Mouse (Mus musculus): Measurements from ENCODE around the gene Spdye4a. TPM values are rescaled to one million over a fixed set of nuclear protein-coding genes. Genes with fewer than 3 reads are reported as not detected.

Spdye4a gene
- total and polyA plus RNA-seq, 2 experiments from 2014 or later, result not detected

DNA sequence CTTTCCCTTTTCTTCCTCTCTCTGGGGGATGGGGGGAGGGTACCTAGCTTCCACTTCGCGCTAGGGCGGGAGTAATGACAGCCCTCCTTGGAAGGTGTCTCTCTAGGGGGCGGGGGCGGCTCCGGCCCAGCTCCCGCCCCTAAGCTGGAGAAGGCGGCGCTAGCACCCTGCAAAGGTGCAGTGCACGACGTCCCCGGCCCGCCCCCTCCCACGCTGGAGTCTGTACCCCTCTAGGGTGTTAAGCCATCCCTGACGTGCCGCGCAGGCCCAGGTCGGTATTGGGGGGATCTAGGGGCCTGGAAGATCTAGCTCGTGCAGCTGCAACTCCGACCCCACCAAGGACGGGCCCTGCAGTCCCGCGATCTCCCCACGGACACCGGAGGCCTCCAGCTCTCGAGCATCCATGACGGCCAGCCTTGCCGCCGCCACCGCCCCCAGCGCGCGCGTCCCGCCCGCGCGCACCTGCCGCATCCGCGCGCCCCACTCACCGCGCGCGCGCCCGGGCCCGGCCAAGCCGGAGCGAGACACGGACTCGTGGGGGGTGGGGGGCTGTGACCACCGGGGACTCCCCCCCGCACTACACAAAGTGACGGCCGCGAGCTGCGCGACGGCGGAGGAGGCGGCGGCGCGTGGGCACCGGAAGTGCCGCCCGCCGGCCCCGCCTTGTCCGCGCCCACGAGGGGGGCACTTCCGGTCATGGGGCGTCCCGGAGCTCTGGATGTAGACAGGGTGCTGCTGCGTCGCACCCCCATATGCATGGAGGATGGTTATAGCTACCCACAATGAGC lies 42.9 kb upstream of the Spdye4a start, which contains the start of gene Zfp316:
TSS of gene Zfp316 (minus strand) at position 660 of the 788 bp plus-strand sequence.
- under 1% methylated on average over 74 of the region's 79 CpGs for WGBS

DNA sequence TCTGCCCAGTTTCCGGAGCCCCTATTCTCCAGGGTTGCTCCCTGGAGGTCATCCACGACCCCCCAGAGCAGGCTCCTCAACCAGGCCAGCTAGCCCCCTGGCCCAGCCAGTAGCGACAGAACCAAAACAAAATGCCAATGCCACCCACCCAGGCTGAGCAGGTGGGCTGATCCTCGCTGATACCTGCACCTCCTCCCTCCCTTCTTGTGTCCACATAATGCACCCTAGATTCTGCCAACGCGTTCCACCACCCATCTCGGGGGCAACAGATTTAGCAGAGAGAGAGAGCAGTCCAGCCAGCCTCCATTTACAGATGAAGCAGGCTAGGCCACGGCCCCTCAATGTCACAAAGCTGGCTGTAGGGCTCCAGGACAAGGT lies 42.3 kb upstream of the Spdye4a start:
- peaks cover 7% of the 10 kb centered on the region; the same call in 1 of the 2 replicates for H3K36me3 ChIP-seq (ENCODE audit: insufficient read depth)
- DNase-seq (no peak), ATAC-seq (no peak)
- peak overlapping the region; percentile 94 for H3K9ac ChIP-seq
- 23% methylated on average over 8 of the region's 8 CpGs for WGBS
- H3K27me3 ChIP-seq (ENCODE audit: insufficient read depth, low read length), result no peaks in the 10 kb centered on the region
- no peaks in the 10 kb centered on the region for H3K9me3 ChIP-seq (ENCODE audit: low read length)
- peak overlapping the region; percentile 87 for H3K4me3 ChIP-seq (ENCODE audit: low read depth, low read length)
- H3K27ac ChIP-seq (ENCODE audit: low read depth, low read length), result peak overlapping the region; percentile 85
- no peak for TF ChIP-seq CTCF (IDR thresholded peaks at IDR 0.05; ENCODE audit: low read depth)
- peaks cover 18% of the 10 kb centered on the region for H3K4me1 ChIP-seq (ENCODE audit: insufficient read depth)
- H3K4me2 ChIP-seq (ENCODE audit: low read depth), result peak overlapping the region; percentile 80

More for the DNA sequence above, 42.9 kb upstream of the Spdye4a start, which contains the start of gene Zfp316:
- no peak; the same call in 1 of the 2 replicates for TF ChIP-seq CTCF (IDR thresholded peaks at IDR 0.05; ENCODE audit: low read depth)
- H3K9ac ChIP-seq, result peak within 1 kb of the TSS; percentile 94
- peak within 1 kb of the TSS; percentile 85 for H3K27ac ChIP-seq (ENCODE audit: low read depth, low read length)
- peaks cover 18% of the 10 kb centered on the region for H3K4me1 ChIP-seq (ENCODE audit: insufficient read depth)
- peak within 1 kb of the TSS; percentile 80 for H3K4me2 ChIP-seq (ENCODE audit: low read depth)
- peak; percentile 88 for ATAC-seq
- peak; percentile 88 for DNase-seq
- no peaks in the 10 kb centered on the region for H3K27me3 ChIP-seq (ENCODE audit: insufficient read depth, low read length)
- peaks cover 5% of the 10 kb centered on the region; the same call in 1 of the 2 replicates for H3K36me3 ChIP-seq (ENCODE audit: insufficient read depth)
- H3K9me3 ChIP-seq (ENCODE audit: low read length), result no peaks in the 10 kb centered on the region
- H3K4me3 ChIP-seq (ENCODE audit: low read depth, low read length), result peak within 1 kb of the TSS; percentile 87

DNA sequence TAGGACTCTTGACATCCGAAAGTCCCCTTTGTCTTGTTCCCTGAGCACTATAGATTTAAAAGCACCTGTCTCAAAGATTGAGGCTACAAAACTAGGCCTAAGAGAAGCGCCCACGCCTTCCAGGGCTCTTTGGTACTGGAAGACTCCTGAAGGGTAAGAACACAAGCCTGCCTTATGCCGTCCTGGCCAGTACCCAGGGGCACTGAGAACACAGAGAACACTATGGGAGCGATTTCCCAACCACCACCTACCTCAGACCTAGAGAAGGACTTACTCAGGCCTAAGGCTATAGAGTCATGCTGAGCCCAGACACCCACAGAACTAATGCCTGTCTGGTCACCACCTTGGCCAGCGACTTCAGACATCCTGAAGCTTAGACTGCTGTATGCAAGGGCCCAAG lies 40.1 kb upstream of the Spdye4a start:
- Histone ChIP-seq H3K27me3 (ENCODE audit: insufficient read depth, low read length) (no peaks in the 10 kb centered on the region), H3K27ac (ENCODE audit: low read depth, low read length) (no peak overlapping the region), H3K4me3 (ENCODE audit: low read depth, low read length) (no peak overlapping the region), H3K9me3 (ENCODE audit: low read length) (no peaks in the 10 kb centered on the region), H3K9ac (no peak overlapping the region), H3K4me2 (ENCODE audit: low read depth) (no peak overlapping the region), H3K36me3 (ENCODE audit: insufficient read depth) (peaks cover 28% of the 10 kb centered on the region), H3K4me1 (ENCODE audit: insufficient read depth) (peaks cover 18% of the 10 kb centered on the region)
- 86% methylated on average over 6 of the region's 6 CpGs for WGBS
- no peak for ATAC-seq
- no peak for DNase-seq
- no peak for TF ChIP-seq CTCF (IDR thresholded peaks at IDR 0.05; ENCODE audit: low read depth)

DNA sequence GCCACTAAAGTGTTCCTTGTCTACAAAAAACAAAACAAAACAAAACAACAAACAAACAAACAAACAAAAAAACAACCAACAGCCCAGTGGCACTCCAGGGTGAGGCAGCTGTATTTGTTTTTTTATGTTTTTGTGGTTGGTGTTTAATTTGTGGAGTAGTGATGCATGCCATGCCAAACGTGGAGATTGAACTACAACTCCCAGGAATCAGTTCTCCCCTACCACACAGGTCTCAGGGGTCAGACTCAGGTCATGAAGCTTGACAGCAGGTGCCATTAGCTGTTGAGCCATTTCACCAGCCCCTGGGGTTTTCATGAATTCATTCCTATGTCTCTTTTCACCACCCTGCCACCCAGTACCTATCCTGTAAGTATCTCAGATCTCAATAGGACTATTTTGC lies 38.7 kb upstream of the Spdye4a start:
- ATAC-seq (no peak), DNase-seq (no peak)
- Histone ChIP-seq H3K4me2 (ENCODE audit: low read depth) (no peak overlapping the region), H3K27ac (ENCODE audit: low read depth, low read length) (no peak overlapping the region), H3K4me1 (ENCODE audit: insufficient read depth) (peaks cover 11% of the 10 kb centered on the region), H3K36me3 (ENCODE audit: insufficient read depth) (peaks cover 34% of the 10 kb centered on the region), H3K9me3 (ENCODE audit: low read length) (no peaks in the 10 kb centered on the region), H3K4me3 (ENCODE audit: low read depth, low read length) (no peak overlapping the region), H3K27me3 (ENCODE audit: insufficient read depth, low read length) (no peaks in the 10 kb centered on the region), H3K9ac (no peak overlapping the region)
- no peak for TF ChIP-seq CTCF (IDR thresholded peaks at IDR 0.05; ENCODE audit: low read depth)
- 37% methylated on average over 1 of the region's 1 CpGs for WGBS

DNA sequence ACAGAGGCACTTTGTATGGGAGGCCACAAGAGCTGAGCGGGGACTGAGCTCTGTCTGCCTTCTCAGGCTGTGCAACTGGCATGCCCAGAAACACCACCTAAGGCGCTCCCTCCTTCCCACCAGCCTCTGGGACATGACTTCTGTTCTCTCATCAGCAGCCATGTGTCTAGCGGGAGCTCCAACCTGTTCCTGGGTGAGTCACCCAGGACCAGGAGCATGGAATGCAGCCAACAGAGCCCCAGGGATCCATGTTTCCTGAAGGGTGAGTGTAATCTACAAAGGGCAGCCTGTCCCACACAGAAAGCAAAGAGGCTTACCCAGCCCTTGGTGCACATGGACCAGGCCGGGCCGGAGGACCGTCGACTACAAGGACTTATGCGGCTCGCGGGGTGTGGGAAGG lies 38.0 kb upstream of the Spdye4a start:
- Histone ChIP-seq H3K4me2 (ENCODE audit: low read depth) (no peak overlapping the region), H3K4me1 (ENCODE audit: insufficient read depth) (peaks cover 8% of the 10 kb centered on the region; the same call in 1 of the 2 replicates), H3K4me3 (ENCODE audit: low read depth, low read length) (no peak overlapping the region), H3K9me3 (ENCODE audit: low read length) (no peaks in the 10 kb centered on the region), H3K27me3 (ENCODE audit: insufficient read depth, low read length) (no peaks in the 10 kb centered on the region), H3K9ac (no peak overlapping the region), H3K36me3 (ENCODE audit: insufficient read depth) (peaks cover 41% of the 10 kb centered on the region), H3K27ac (ENCODE audit: low read depth, low read length) (no peak overlapping the region)
- WGBS, result 86% methylated on average over 10 of the region's 10 CpGs
- DNase-seq (no peak), ATAC-seq (no peak)
- TF ChIP-seq CTCF (IDR thresholded peaks at IDR 0.05; ENCODE audit: low read depth), result no peak

DNA sequence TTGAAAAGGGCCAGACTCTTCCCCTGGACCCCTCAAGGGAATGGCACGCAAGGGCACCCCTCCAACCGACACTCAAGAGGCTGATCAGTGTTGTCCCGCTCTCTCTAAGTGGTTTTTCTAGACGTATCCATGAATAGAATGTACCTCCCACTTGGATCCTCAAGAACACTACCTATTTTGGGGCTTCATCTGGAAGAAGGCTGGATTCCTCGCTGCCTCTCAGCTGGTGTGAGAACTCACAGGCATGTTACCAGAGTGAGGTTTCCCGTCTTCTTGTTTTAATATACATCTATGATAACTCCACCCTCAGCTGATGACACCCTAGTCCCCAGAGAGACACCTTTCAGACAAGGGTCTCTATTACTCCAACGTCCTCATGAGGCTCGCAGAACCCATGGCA lies 34.9 kb upstream of the Spdye4a start:
- Histone ChIP-seq H3K36me3 (ENCODE audit: insufficient read depth) (peaks cover 48% of the 10 kb centered on the region), H3K9ac (no peak overlapping the region), H3K27ac (ENCODE audit: low read depth, low read length) (no peak overlapping the region), H3K4me3 (ENCODE audit: low read depth, low read length) (no peak overlapping the region), H3K27me3 (ENCODE audit: insufficient read depth, low read length) (no peaks in the 10 kb centered on the region), H3K4me1 (ENCODE audit: insufficient read depth) (no peaks in the 10 kb centered on the region), H3K4me2 (ENCODE audit: low read depth) (no peak overlapping the region), H3K9me3 (ENCODE audit: low read length) (no peaks in the 10 kb centered on the region)
- TF ChIP-seq CTCF (IDR thresholded peaks at IDR 0.05; ENCODE audit: low read depth), result no peak
- ATAC-seq, result no peak
- WGBS, result 93% methylated on average over 8 of the region's 8 CpGs
- DNase-seq, result no peak

DNA sequence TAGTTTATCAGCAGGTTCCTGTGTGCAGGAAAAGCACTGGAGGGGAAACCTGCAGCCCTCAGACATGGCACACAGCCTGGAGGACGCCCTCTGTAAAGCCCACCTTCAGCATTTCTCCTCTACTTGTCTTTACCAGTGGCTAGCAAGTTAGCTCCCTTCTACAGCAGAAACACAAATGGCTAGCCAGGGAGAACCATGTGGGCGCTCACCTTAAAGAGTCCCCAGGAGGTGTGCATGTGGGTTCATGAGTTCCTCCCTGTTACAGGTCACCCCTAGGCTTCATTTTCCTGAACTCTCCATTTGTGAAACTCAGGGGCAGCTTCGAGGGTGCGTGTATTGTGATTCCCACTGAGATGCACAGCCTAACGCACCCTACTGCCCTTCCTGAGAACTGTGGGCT lies 29.1 kb upstream of the Spdye4a start:
- 91% methylated on average over 5 of the region's 5 CpGs for WGBS
- H3K27ac ChIP-seq (ENCODE audit: low read depth, low read length), result no peak overlapping the region
- H3K36me3 ChIP-seq (ENCODE audit: insufficient read depth), result peaks cover 63% of the 10 kb centered on the region
- H3K4me2 ChIP-seq (ENCODE audit: low read depth), result no peak overlapping the region
- no peak overlapping the region for H3K9ac ChIP-seq
- H3K4me1 ChIP-seq (ENCODE audit: insufficient read depth), result no peaks in the 10 kb centered on the region
- no peaks in the 10 kb centered on the region for H3K9me3 ChIP-seq (ENCODE audit: low read length)
- ATAC-seq, result no peak
- no peak for TF ChIP-seq CTCF (IDR thresholded peaks at IDR 0.05; ENCODE audit: low read depth)
- H3K4me3 ChIP-seq (ENCODE audit: low read depth, low read length), result no peak overlapping the region
- DNase-seq, result no peak
- H3K27me3 ChIP-seq (ENCODE audit: insufficient read depth, low read length), result no peaks in the 10 kb centered on the region; the same call in 1 of the 2 replicates
